Mouse (Mus musculus) intestine, embryonic 15.5 days (tissue): ENCODE measurements around the gene Ces1a. TPM values are rescaled to one million over a fixed set of nuclear protein-coding genes. Genes with fewer than 3 reads are reported as not detected.

Experiments
- ATAC-seq: fragments of 200-750 bp; cut with Nextera tagmentation; 2 replicates; pipeline ENCODE4 v1.8.0; 2017; ENCODE audit warnings: moderate TSS enrichment, moderate library complexity
- H3K27ac ChIP-seq: fragments of 300-500 bp; sonication (generic); 2 replicates; pipeline ENCODE4 v1.5.1; 2015; ENCODE audit warnings: mild to moderate bottlenecking, inconsistent platforms
- H3K27me3 ChIP-seq: fragments of 300-500 bp; sonication (generic); replicated peaks from 2 replicates; pipeline ENCODE4 v1.6.1; 2015; ENCODE audit warnings: inconsistent platforms
- H3K36me3 ChIP-seq: fragments of 300-500 bp; sonication (generic); 2 replicates; pipeline ENCODE4 v1.6.1; 2015; ENCODE audit warnings: inconsistent platforms
- H3K4me1 ChIP-seq: fragments of 300-500 bp; sonication (generic); replicated peaks from 2 replicates; pipeline ENCODE4 v1.6.1; 2015; ENCODE audit warnings: inconsistent platforms
- H3K4me2 ChIP-seq: fragments of 300-500 bp; sonication (generic); replicated peaks from 2 replicates; pipeline ENCODE4 v1.6.1; 2015; ENCODE audit warnings: mild to moderate bottlenecking, inconsistent platforms
- H3K4me3 ChIP-seq: fragments of 300-500 bp; sonication (generic); replicated peaks from 2 replicates; pipeline ENCODE4 v1.5.1; 2015; ENCODE audit warnings: inconsistent platforms
- H3K9ac ChIP-seq: fragments of 300-500 bp; sonication (generic); 2 replicates; pipeline ENCODE4 v1.6.1; 2015; ENCODE audit warnings: inconsistent platforms
- H3K9me3 ChIP-seq: fragments of 300-500 bp; sonication (generic); 2 replicates; pipeline ENCODE4 v1.6.1; 2016; ENCODE audit warnings: inconsistent platforms
- WGBS: fragments of 180-500 bp; shearing (Covaris S2); methylation state at CpG from one replicate; pipeline ENCODE4 v1.1.7; 2015; 5-methylcytosine and 5-hydroxymethylcytosine counted together
- polyA plus RNA-seq: library from polyadenylated mRNA; unstranded; fragments of >200 nt; fragmentation: Nextera tagmentation; extraction: Ambion mirVana; gene quantifications from 2 replicates; pipeline ENCODE4 v1.2.1, GENCODE M21; 2015

The Ces1a gene
- polyA plus RNA-seq: not detected in 2 replicates

DNA sequence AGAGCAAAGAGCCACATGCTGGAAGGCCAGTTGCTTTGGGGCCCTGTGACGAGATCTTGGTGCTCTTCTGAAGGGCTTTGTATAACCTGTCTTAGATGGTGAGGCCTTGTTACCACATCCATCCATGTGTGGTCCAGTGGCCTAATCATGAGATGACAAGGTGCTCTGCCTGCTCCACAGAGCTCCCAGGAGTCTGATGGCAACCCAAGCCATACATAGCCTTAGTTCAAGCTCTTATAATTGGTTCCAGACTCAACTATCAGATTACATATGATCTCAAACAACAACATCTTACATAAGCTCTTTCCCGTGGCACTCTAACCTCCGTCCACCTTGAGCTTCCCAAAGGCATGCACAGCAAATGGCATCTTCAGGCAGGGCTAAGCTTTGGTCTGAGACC is at the start of gene Ces1a:
TSS of gene Ces1a (minus strand) at position 101 of the 400 bp plus-strand sequence.
- no peak for ATAC-seq
- no peaks in the 10 kb centered on the region for H3K27me3 ChIP-seq
- no peaks in the 10 kb centered on the region for H3K9me3 ChIP-seq
- no peak within 1 kb of the TSS for H3K4me3 ChIP-seq
- no peak within 1 kb of the TSS for H3K9ac ChIP-seq
- no peaks in the 10 kb centered on the region for H3K4me1 ChIP-seq
- H3K36me3 ChIP-seq: no peaks in the 10 kb centered on the region
- whole genome bisulfite sequencing: 80% methylated on average over 3 of the region's 3 CpGs
- no peak within 1 kb of the TSS for H3K27ac ChIP-seq
- H3K4me2 ChIP-seq: no peak within 1 kb of the TSS

GRCm38 (mm10) chr8:93095376-93095775 is 47.4 kb upstream of the Ces1a start:
- H3K9ac ChIP-seq: no peak overlapping the region
- no peak for ATAC-seq
- H3K4me2 ChIP-seq: no peak overlapping the region
- H3K4me3 ChIP-seq: no peak overlapping the region
- H3K27me3 ChIP-seq: no peaks in the 10 kb centered on the region
- H3K4me1 ChIP-seq: no peaks in the 10 kb centered on the region
- H3K9me3 ChIP-seq: no peaks in the 10 kb centered on the region
- no peak overlapping the region for H3K27ac ChIP-seq
- no peaks in the 10 kb centered on the region for H3K36me3 ChIP-seq

DNA sequence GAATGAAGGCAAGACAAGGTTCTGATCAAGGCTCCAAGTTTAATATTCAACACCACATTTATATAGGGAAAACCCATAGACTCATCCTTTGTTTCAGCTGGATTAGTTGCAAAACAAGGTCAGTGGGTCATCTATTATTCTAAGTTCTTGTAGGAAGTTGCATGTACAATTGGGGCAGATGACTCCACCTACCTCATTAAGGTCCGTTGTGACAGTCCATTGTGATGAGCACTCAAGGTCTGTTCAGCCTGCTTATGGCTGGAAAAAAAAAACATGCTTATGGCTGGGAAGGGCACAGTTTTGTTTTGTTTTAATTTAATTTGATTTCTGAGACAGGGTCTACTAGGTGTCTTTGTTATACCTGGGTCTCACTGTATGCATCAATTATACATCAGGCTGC is 43.3 kb upstream of the Ces1a start:
- 53% methylated on average over 1 of the region's 1 CpGs for WGBS
- no peaks in the 10 kb centered on the region for H3K27me3 ChIP-seq
- H3K9ac ChIP-seq: no peak overlapping the region
- no peaks in the 10 kb centered on the region for H3K36me3 ChIP-seq
- H3K27ac ChIP-seq: no peak overlapping the region
- no peak overlapping the region for H3K4me3 ChIP-seq
- H3K4me2 ChIP-seq: no peak overlapping the region
- no peaks in the 10 kb centered on the region for H3K4me1 ChIP-seq
- ATAC-seq: no peak
- H3K9me3 ChIP-seq: no peaks in the 10 kb centered on the region

DNA sequence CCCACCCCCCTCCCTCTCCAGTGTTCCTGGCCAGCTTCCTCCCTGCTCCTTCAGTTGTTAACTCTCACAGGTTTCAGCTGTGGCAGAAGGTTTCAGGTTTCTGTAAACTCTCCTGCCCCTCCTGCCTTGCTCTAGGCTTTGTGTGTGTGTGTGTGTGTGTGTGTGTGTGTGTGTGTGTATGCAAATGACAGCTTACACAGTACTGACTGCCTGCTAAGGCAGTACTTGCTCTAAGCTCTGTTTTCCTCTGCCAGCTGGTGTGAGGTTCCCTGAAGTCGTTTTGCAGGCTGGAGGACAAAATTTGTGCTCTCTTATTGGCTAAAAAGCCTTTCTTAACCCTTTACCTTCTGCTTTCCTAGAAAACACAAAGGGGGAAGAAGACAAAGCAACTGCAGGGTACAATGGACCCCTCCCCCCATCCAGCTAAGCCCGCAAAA is 40.7 kb upstream of the Ces1a start:
- WGBS: 6% methylated on average over 2 of the region's 2 CpGs
- ATAC-seq: peak; percentile 67; the same call in 1 of the 2 replicates
- Histone ChIP-seq H3K36me3 (no peaks in the 10 kb centered on the region), H3K4me3 (no peak overlapping the region), H3K9me3 (no peaks in the 10 kb centered on the region), H3K27ac (no peak overlapping the region), H3K4me1 (no peaks in the 10 kb centered on the region), H3K9ac (no peak overlapping the region), H3K4me2 (no peak overlapping the region; the same call in 1 of the 2 replicates), H3K27me3 (no peaks in the 10 kb centered on the region)

- H3K4me1 ChIP-seq: no peaks in the 10 kb centered on the region
- H3K9me3 ChIP-seq: no peaks in the 10 kb centered on the region
- H3K4me2 ChIP-seq: peak overlapping the region; percentile 25
- 20% methylated on average over 7 of the region's 7 CpGs for WGBS
- H3K27ac ChIP-seq: no peak overlapping the region
- H3K27me3 ChIP-seq: no peaks in the 10 kb centered on the region
- no peak overlapping the region for H3K9ac ChIP-seq
- no peak overlapping the region for H3K4me3 ChIP-seq
- no peaks in the 10 kb centered on the region for H3K36me3 ChIP-seq
- no peak for ATAC-seq
Measured at GRCm38 (mm10) chr8:93088193-93088592, 40.2 kb upstream of the Ces1a start.

GRCm38 (mm10) chr8:93079887-93080286 is 31.9 kb upstream of the Ces1a start, which contains the start of gene Ces1b:
TSS of gene Ces1b (minus strand) at chr8:93080017.
- WGBS: 56% methylated on average over 2 of the region's 2 CpGs
- no peaks in the 10 kb centered on the region for H3K36me3 ChIP-seq
- no peaks in the 10 kb centered on the region for H3K9me3 ChIP-seq
- H3K27me3 ChIP-seq: no peaks in the 10 kb centered on the region
- H3K9ac ChIP-seq: no peak within 1 kb of the TSS
- no peak within 1 kb of the TSS for H3K4me3 ChIP-seq
- no peak within 1 kb of the TSS for H3K27ac ChIP-seq
- 0 out of 2 replicates have a peak, but pooled peaks have one; percentile 25 for ATAC-seq
- H3K4me2 ChIP-seq: no peak within 1 kb of the TSS
- H3K4me1 ChIP-seq: no peaks in the 10 kb centered on the region

DNA sequence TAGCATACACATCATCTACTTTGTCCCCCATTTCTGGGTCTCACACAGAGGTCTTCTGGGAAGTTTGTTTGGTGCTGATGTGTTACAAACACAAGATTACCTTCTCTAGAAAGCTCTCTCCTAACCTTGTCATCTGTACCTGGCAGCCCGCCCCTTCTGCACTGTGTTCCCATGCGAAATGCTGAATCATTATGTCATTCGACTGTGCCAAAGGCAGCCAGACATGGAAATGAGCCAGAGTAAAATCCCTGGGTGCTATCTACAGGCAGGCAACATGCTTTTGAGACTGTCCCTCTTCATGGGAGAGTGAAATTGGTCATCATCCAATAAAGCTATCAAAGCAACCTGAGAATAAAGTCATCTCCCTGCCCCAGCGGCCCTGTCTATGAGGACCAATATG is 27.3 kb upstream of the Ces1a start:
- Histone ChIP-seq H3K27me3 (no peaks in the 10 kb centered on the region), H3K4me2 (no peak overlapping the region), H3K36me3 (no peaks in the 10 kb centered on the region), H3K4me1 (no peaks in the 10 kb centered on the region), H3K27ac (no peak overlapping the region), H3K9ac (no peak overlapping the region), H3K9me3 (no peaks in the 10 kb centered on the region), H3K4me3 (no peak overlapping the region)
- ATAC-seq: no peak
- 90% methylated on average over 4 of the region's 4 CpGs for WGBS

DNA sequence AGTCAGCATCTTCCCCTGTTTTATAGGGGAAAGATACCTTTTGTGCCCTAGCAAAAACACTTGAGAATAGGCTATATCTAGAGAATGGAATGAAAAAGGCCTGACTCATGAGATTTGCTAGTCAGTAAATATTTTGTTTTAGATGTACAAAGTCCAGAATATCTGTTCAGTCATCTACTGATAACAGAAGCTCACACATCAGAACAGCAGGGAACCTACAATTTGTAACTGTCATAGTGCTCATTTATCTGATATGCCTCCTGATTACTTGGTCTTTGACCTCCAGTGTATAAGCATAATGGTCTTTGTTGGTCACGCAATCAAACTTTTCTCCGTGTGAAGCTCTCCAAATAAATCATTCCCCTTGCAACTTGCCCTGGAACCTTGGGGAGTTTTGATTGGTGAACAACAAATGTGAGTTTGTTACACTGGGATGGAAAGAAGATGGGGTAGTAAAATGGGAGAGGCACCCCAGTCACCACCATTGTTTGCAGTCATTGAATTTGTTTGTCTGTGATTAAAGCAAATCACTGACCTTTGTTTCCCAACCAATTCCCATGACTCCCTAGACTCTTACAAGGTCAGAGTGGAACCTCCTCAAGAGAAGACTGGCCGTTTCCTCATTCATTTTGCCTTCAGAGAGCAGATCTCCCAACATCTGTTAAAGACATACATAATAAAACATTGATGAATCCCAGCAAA is 15.6 kb upstream of the Ces1a start:
- 56% methylated on average over 3 of the region's 3 CpGs for WGBS
- Histone ChIP-seq H3K9me3 (no peaks in the 10 kb centered on the region), H3K27me3 (no peaks in the 10 kb centered on the region), H3K4me1 (no peaks in the 10 kb centered on the region), H3K27ac (no peak overlapping the region), H3K4me3 (no peak overlapping the region), H3K36me3 (no peaks in the 10 kb centered on the region), H3K9ac (no peak overlapping the region), H3K4me2 (no peak overlapping the region)
- ATAC-seq: no peak

- no peak overlapping the region for H3K4me2 ChIP-seq
- no peak overlapping the region for H3K9ac ChIP-seq
- no peak overlapping the region for H3K27ac ChIP-seq
- no peaks in the 10 kb centered on the region for H3K9me3 ChIP-seq
- WGBS: 10% methylated on average over 2 of the region's 2 CpGs
- no peaks in the 10 kb centered on the region for H3K4me1 ChIP-seq
- no peak overlapping the region for H3K4me3 ChIP-seq
- no peaks in the 10 kb centered on the region for H3K27me3 ChIP-seq
- no peak for ATAC-seq
- H3K36me3 ChIP-seq: no peaks in the 10 kb centered on the region
Measured at GRCm38 (mm10) chr8:93059185-93059584, 11.2 kb upstream of the Ces1a start.

GRCm38 (mm10) chr8:93055238-93055637 is 7.2 kb upstream of the Ces1a start:
- no peaks in the 10 kb centered on the region for H3K27me3 ChIP-seq
- no peak overlapping the region for H3K4me2 ChIP-seq
- ATAC-seq: no peak; the same call in 1 of the 2 replicates
- H3K9me3 ChIP-seq: no peaks in the 10 kb centered on the region
- no peak overlapping the region for H3K4me3 ChIP-seq
- H3K4me1 ChIP-seq: no peaks in the 10 kb centered on the region
- H3K27ac ChIP-seq: no peak overlapping the region
- H3K36me3 ChIP-seq: no peaks in the 10 kb centered on the region
- no peak overlapping the region for H3K9ac ChIP-seq
- 40% methylated on average over 2 of the region's 2 CpGs for WGBS

DNA sequence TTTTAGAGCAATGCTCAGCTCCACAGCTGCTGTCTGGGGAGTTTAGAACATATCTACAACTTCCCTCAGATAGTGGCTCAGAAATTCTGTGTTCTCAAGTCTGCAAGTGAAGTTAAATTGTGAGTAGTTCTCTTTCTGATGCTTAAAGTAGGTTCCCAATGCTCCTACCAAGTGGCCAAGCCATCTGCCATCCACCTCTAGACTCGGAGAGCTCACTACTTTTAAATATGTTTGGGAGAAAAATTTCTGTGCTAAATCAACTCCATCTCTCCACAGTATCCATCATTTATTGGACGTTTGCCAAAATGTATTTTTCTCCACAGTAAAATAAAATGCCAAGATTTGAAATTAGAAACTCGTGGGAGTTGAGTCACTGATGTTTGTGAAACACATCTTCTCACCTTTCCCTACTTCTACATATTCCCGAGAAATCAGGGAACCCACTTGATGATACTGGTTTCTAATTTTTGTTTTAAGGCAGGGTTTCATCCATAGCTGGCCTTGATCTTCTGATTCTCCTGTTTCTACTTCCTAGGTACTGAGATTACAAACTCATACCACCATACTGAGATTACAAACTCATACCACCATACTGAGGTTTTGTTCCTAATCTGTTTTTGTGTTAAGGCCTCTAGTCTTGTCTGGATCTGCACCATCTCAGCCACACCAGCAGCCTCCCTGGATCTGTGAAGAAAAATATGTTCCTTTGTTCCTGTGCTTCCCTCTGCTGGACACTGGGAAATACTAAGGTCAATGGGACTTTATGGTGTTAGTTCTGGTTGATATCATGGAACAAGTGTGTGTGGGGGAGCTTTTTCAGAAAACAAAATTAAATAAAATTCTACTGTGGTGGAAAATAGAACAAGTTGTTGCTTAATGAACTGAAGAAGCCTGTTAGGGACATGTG is 771 bp upstream of the Ces1a start:
- Histone ChIP-seq H3K27ac (no peak overlapping the region), H3K4me3 (no peak overlapping the region), H3K9me3 (no peaks in the 10 kb centered on the region), H3K9ac (no peak overlapping the region), H3K27me3 (no peaks in the 10 kb centered on the region), H3K4me2 (no peak overlapping the region), H3K4me1 (no peaks in the 10 kb centered on the region), H3K36me3 (no peaks in the 10 kb centered on the region)
- no peak for ATAC-seq
- WGBS: 48% methylated on average over 4 of the region's 4 CpGs

GRCm38 (mm10) chr8:93043083-93043482 is 4.9 kb downstream of the Ces1a start:
- no peak overlapping the region for H3K4me2 ChIP-seq
- H3K27ac ChIP-seq: no peak overlapping the region
- no peaks in the 10 kb centered on the region for H3K9me3 ChIP-seq
- ATAC-seq: no peak
- H3K4me3 ChIP-seq: no peak overlapping the region
- H3K4me1 ChIP-seq: no peaks in the 10 kb centered on the region
- no peaks in the 10 kb centered on the region for H3K27me3 ChIP-seq
- H3K9ac ChIP-seq: no peak overlapping the region
- H3K36me3 ChIP-seq: no peaks in the 10 kb centered on the region
- WGBS: 9% methylated on average over 1 of the region's 1 CpGs
